Mouse (Mus musculus) heart, embryonic 14.5 days (tissue): Measurements from ENCODE around the gene Gm11939. TPM values are rescaled to one million over a fixed set of nuclear protein-coding genes. Genes with fewer than 3 reads are reported as not detected.

Experiments used
- ATAC-seq: fragments of 200-750 bp; cut with Nextera tagmentation; 2 replicates; pipeline ENCODE4 v1.8.0; 2017; ENCODE audit warnings: low read depth, moderate TSS enrichment; ENCODE audit not compliant: insufficient number of reproducible peaks, insufficient read depth, low FRiP score
- H3K27ac ChIP-seq, 2 experiments: fragments of 200-500 bp in 1 of 2; fragments of 300-500 bp in 1 of 2; sonication (generic) in 1 of 2; replicated peaks in 1 of 2; 2 replicates each; pipeline ENCODE4 v1.5.1; 2012 to 2014; ENCODE audit warnings: low read depth in 2 of 2, low read length in 2 of 2, control low read depth in 1 of 2, mild to moderate bottlenecking in 1 of 2, mixed read lengths in 1 of 2; ENCODE audit not compliant: control insufficient read depth in 1 of 2, insufficient read depth in 1 of 2
- H3K27me3 ChIP-seq: fragments of 300-500 bp; sonication (generic); 2 replicates; pipeline ENCODE4 v1.6.1; 2014; ENCODE audit warnings: mild to moderate bottlenecking, low read length, control low read depth; ENCODE audit not compliant: control insufficient read depth, insufficient read depth
- H3K36me3 ChIP-seq: fragments of 300-500 bp; sonication (generic); 2 replicates; pipeline ENCODE4 v1.6.1; 2014; ENCODE audit warnings: mild to moderate bottlenecking, control low read depth, low read length, mixed read lengths; ENCODE audit not compliant: control insufficient read depth, insufficient read depth
- H3K4me1 ChIP-seq, 2 experiments: fragments of 200-500 bp in 1 of 2; fragments of 300-500 bp in 1 of 2; sonication (generic) in 1 of 2; 2 replicates each; pipeline ENCODE4 v1.6.1; 2012 to 2014; ENCODE audit warnings: low read length in 2 of 2, control low read depth in 1 of 2, mixed read lengths in 1 of 2; ENCODE audit not compliant: control insufficient read depth in 2 of 2, insufficient read depth in 2 of 2
- H3K4me2 ChIP-seq: fragments of 300-500 bp; sonication (generic); 2 replicates; pipeline ENCODE4 v1.6.1; 2014; ENCODE audit warnings: mild to moderate bottlenecking, low read length
- H3K4me3 ChIP-seq, 2 experiments: fragments of 200-500 bp in 1 of 2; fragments of 300-500 bp in 1 of 2; sonication (generic) in 1 of 2; 2 replicates each; pipeline ENCODE4 v1.5.1; 2012 to 2014; ENCODE audit warnings: low read length in 2 of 2, mild to moderate bottlenecking in 2 of 2, control low read depth in 1 of 2, low read depth in 1 of 2, moderate library complexity in 1 of 2; ENCODE audit not compliant: control insufficient read depth in 1 of 2, insufficient read depth in 1 of 2
- H3K9ac ChIP-seq: fragments of 300-500 bp; sonication (generic); 2 replicates; pipeline ENCODE4 v1.6.1; 2014; ENCODE audit warnings: mild to moderate bottlenecking, low read length
- H3K9me3 ChIP-seq: fragments of 300-500 bp; sonication (generic); 2 replicates; pipeline ENCODE4 v1.6.1; 2016; ENCODE audit warnings: low read length, control low read depth; ENCODE audit not compliant: control insufficient read depth
- WGBS: fragments of 180-500 bp; shearing (Covaris S2); extraction: QIAGEN DNeasy Blood & Tissue Kit; methylation state at CpG from one replicate; pipeline ENCODE4 v1.1.7; 2014; 5-methylcytosine and 5-hydroxymethylcytosine counted together
- polyA plus RNA-seq: library from polyadenylated mRNA; unstranded; fragments of >200 nt; fragmentation: Nextera tagmentation; extraction: Ambion mirVana; gene quantifications from 2 replicates; pipeline ENCODE4 v1.2.1, GENCODE M21; 2014

The Gm11939 gene
- polyA plus RNA-seq, 1 experiment from 2014 or later, result not detected

GRCm38 (mm10) chr11:99550765-99551164 lies 8.5 kb downstream of the Gm11939 start, which contains the start of gene Krtap3-3:
Krtap3-3 (minus strand) TSS chr11:99550865.
- H3K4me2 ChIP-seq, result no peak within 1 kb of the TSS
- H3K27ac ChIP-seq, result no peak within 1 kb of the TSS
- no peak for ATAC-seq
- H3K9ac ChIP-seq, result no peak within 1 kb of the TSS
- H3K9me3 ChIP-seq, result no peaks in the 10 kb centered on the region
- no peaks in the 10 kb centered on the region for H3K4me1 ChIP-seq
- H3K36me3 ChIP-seq, result no peaks in the 10 kb centered on the region
- WGBS, result 64% methylated on average over 3 of the region's 4 CpGs
- no peak within 1 kb of the TSS for H3K4me3 ChIP-seq
- no peaks in the 10 kb centered on the region for H3K27me3 ChIP-seq

GRCm38 (mm10) chr11:99547892-99548291 lies 11.4 kb downstream of the Gm11939 start:
- no peaks in the 10 kb centered on the region for H3K4me1 ChIP-seq
- H3K36me3 ChIP-seq, result no peaks in the 10 kb centered on the region
- no peaks in the 10 kb centered on the region for H3K9me3 ChIP-seq
- no peak for ATAC-seq
- no peaks in the 10 kb centered on the region for H3K27me3 ChIP-seq
- no peak overlapping the region for H3K4me3 ChIP-seq
- no peak overlapping the region for H3K27ac ChIP-seq
- no peak overlapping the region for H3K9ac ChIP-seq
- no peak overlapping the region for H3K4me2 ChIP-seq

GRCm38 (mm10) chr11:99539721-99540120 lies 19.5 kb downstream of the Gm11939 start:
- Histone ChIP-seq H3K4me3 (no peak overlapping the region), H3K4me2 (no peak overlapping the region), H3K4me1 (no peaks in the 10 kb centered on the region; a peak in 1 of 4 replicates), H3K9me3 (no peaks in the 10 kb centered on the region), H3K36me3 (no peaks in the 10 kb centered on the region), H3K9ac (no peak overlapping the region), H3K27me3 (no peaks in the 10 kb centered on the region), H3K27ac (no peak overlapping the region)
- 60% methylated on average over 9 of the region's 9 CpGs for WGBS
- no peak for ATAC-seq

DNA sequence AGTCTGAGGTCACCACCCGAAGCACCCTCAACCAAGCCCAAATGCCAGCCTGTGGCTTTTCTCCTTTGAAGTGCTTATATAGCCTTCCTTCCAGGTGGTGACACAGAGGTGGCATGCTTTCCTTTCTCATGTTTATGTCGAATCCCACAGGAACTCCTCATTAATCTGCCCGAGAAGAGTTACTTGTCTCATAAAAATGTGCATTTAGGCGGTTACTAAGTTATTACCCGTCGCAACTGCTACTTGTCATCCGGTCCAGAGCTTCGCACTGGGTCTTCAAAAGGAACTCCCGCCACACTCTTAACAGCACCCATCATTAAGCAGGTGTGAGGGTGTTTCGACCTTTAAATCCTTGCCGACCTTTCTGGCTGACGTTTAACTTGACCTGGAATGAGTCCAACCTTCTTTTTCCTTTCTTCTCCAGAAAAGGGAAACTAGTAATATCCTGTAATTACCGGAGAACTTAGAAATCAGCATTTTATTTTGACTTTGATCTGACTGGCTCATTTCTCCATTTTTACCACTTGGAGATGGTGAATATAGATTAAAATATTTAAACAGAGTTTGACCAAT lies 37.9 kb downstream of the Gm11939 start, which contains the start of gene Krt39:
Krt39 (minus strand) TSS at position 51 of the 573 bp plus-strand sequence.
- no peaks in the 10 kb centered on the region for H3K36me3 ChIP-seq
- H3K27me3 ChIP-seq, result no peaks in the 10 kb centered on the region
- no peak within 1 kb of the TSS for H3K4me3 ChIP-seq
- no peaks in the 10 kb centered on the region for H3K9me3 ChIP-seq
- ATAC-seq, result no peak
- WGBS, result 83% methylated on average over 13 of the region's 13 CpGs
- H3K27ac ChIP-seq, result no peak within 1 kb of the TSS
- no peak within 1 kb of the TSS for H3K9ac ChIP-seq
- H3K4me2 ChIP-seq, result no peak within 1 kb of the TSS
- H3K4me1 ChIP-seq, result no peaks in the 10 kb centered on the region

DNA sequence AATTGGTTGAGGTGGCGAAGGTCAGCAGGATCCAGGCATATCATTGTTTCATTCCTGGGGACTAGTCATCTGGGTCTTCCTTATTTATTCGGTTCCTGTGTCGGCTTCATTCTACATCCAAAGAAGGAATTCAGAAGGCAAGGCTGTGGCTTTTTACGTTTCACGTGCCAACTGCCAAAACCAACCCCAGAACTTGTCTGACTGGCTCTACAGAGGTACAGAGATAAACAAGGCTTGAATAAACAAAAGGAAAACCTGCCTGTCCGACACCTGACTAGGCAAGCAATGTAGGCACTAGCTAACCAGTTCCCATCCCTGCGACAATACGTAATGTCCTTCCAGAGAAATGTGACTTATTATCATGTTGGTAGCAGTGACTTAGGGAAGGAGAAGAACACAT lies 45.2 kb downstream of the Gm11939 start:
- no peaks in the 10 kb centered on the region for H3K27me3 ChIP-seq
- no peak overlapping the region for H3K27ac ChIP-seq
- H3K9ac ChIP-seq, result no peak overlapping the region
- no peak overlapping the region for H3K4me3 ChIP-seq
- H3K4me1 ChIP-seq, result no peaks in the 10 kb centered on the region
- no peak overlapping the region for H3K4me2 ChIP-seq
- no peaks in the 10 kb centered on the region for H3K36me3 ChIP-seq
- no peaks in the 10 kb centered on the region for H3K9me3 ChIP-seq
- 76% methylated on average over 8 of the region's 8 CpGs for WGBS
- ATAC-seq, result no peak

Other genes with a start within 250 kb of the Gm11939 start
- gene Krt25, start 236.5 kb downstream of the Gm11939 start, polyA plus RNA-seq, result not detected in 2 replicates
- not detected in 2 replicates for gene Krt26, start 221.5 kb downstream of the Gm11939 start, polyA plus RNA-seq
- gene Krt27, start 208.4 kb downstream of the Gm11939 start, polyA plus RNA-seq, result not detected in 2 replicates
- 0.20 TPM in 1 of 2 replicates, not detected in the other for gene Krt28, start 184.6 kb downstream of the Gm11939 start, polyA plus RNA-seq
- 15.7 and 18.4 TPM in 2 replicates for gene Krt10, start 170.1 kb downstream of the Gm11939 start, polyA plus RNA-seq
- gene Krt12, start 137.2 kb downstream of the Gm11939 start, polyA plus RNA-seq, result not detected in 2 replicates
- gene Krt20, start 121.3 kb downstream of the Gm11939 start, polyA plus RNA-seq, result 0.67 and 0.70 TPM in 2 replicates
- gene Krt23, start 66.3 kb downstream of the Gm11939 start, polyA plus RNA-seq, result 0.38 TPM in 1 of 2 replicates, not detected in the other
- gene Krt39, start 38.1 kb downstream of the Gm11939 start, polyA plus RNA-seq, result not detected in 2 replicates
- not detected in 2 replicates for gene Krt40, start 16.3 kb downstream of the Gm11939 start, polyA plus RNA-seq
- gene Krtap3-3, start 8.6 kb downstream of the Gm11939 start, polyA plus RNA-seq, result not detected in 2 replicates
- not detected in 2 replicates for gene Krtap3-2, start 2.6 kb downstream of the Gm11939 start, polyA plus RNA-seq
- gene Krtap3-1, start 7.2 kb upstream of the Gm11939 start, polyA plus RNA-seq, result not detected in 2 replicates
- gene Krtap1-5, start 21.6 kb upstream of the Gm11939 start, polyA plus RNA-seq, result not detected in 2 replicates
- not detected in 2 replicates for gene Krtap1-4, start 24.2 kb upstream of the Gm11939 start, polyA plus RNA-seq
- not detected in 2 replicates for gene Krtap1-3, start 31.9 kb upstream of the Gm11939 start, polyA plus RNA-seq
- not detected in 2 replicates for gene Krtap9-3, start 38.6 kb upstream of the Gm11939 start, polyA plus RNA-seq
- not detected in 2 replicates for gene Gm11938, start 43.8 kb upstream of the Gm11939 start, polyA plus RNA-seq
- gene Gm11937, start 50.7 kb upstream of the Gm11939 start, polyA plus RNA-seq, result not detected in 2 replicates
- gene Krtap2-4, start 55.4 kb upstream of the Gm11939 start, polyA plus RNA-seq, result not detected in 2 replicates
- gene Gm11562, start 61.0 kb upstream of the Gm11939 start, polyA plus RNA-seq, result not detected in 2 replicates
- not detected in 2 replicates for gene Krtap4-1, start 68.8 kb upstream of the Gm11939 start, polyA plus RNA-seq
- not detected in 2 replicates for gene Krtap4-2, start 75.6 kb upstream of the Gm11939 start, polyA plus RNA-seq
- not detected in 2 replicates for gene Krtap4-7, start 84.6 kb upstream of the Gm11939 start, polyA plus RNA-seq
- gene Gm11555, start 90.8 kb upstream of the Gm11939 start, polyA plus RNA-seq, result not detected in 2 replicates
- not detected in 2 replicates for gene Gm11563, start 99.5 kb upstream of the Gm11939 start, polyA plus RNA-seq
- not detected in 2 replicates for gene Krtap4-6, start 106.5 kb upstream of the Gm11939 start, polyA plus RNA-seq
- not detected in 2 replicates for gene Gm14190, start 131.3 kb upstream of the Gm11939 start, polyA plus RNA-seq
- not detected in 2 replicates for gene Gm14180, start 174.8 kb upstream of the Gm11939 start, polyA plus RNA-seq
- gene Gm11595, start 213.4 kb upstream of the Gm11939 start, polyA plus RNA-seq, result not detected in 2 replicates
- not detected in 2 replicates for gene Krtap4-8, start 221.2 kb upstream of the Gm11939 start, polyA plus RNA-seq
- not detected in 2 replicates for gene Krtap4-9, start 225.7 kb upstream of the Gm11939 start, polyA plus RNA-seq
- not detected in 2 replicates for gene Gm11596, start 234.0 kb upstream of the Gm11939 start, polyA plus RNA-seq
- not detected in 2 replicates for gene Gm11569, start 239.5 kb upstream of the Gm11939 start, polyA plus RNA-seq
- not detected in 2 replicates for gene Gm11554, start 245.0 kb upstream of the Gm11939 start, polyA plus RNA-seq